20 mouse cellular contexts compared by ENCODE assay signal in genomic region chr11:71371871-71372270, GRCm38 (mm10).
DNase-seq lines count a peak whose midpoint lies in the region; ATAC-seq and TF ChIP-seq lines count a peak whose summit lies in the region.
"Had no signal": no experiment of that assay in that cellular context is flagged by ENCODE, and none has a peak within 500 bp of the region (broad histone marks: within the 10 kb centered on the region; RNA-seq: fewer than 3 reads in every experiment).

No protein-coding gene starts in this region.

- no peaks in the 10 kb centered on the region for H3K4me1 ChIP-seq in heart, embryonic 10.5 days
- no peaks in the 10 kb centered on the region for H3K4me1 ChIP-seq in heart, embryonic 11.5 days (ENCODE audit: control insufficient read depth, insufficient read depth, low read length)
- no peaks in the 10 kb centered on the region for H3K4me1 ChIP-seq in kidney, embryonic 15.5 days
- H3K4me1 ChIP-seq: embryonic facial prominence, embryonic 13.5 days; forebrain, embryonic 15.5 days; limb, embryonic 10.5 days; midbrain, embryonic 15.5 days; neural tube, embryonic 15.5 days had no signal

- in situ Hi-C loops in Patski (cut with MboI; ENCODE audit: low pct_unique_long_range_greater_than_20kb) = no loop called here

- H3K9ac ChIP-seq in heart, embryonic 11.5 days (ENCODE audit: low read depth, low read length) = no peak overlapping the region
- H3K9ac ChIP-seq in kidney, embryonic 15.5 days = no peak overlapping the region
- H3K9ac ChIP-seq: embryonic facial prominence, embryonic 13.5 days; forebrain, embryonic 15.5 days; liver, postnatal 0 days; midbrain, embryonic 15.5 days; neural tube, embryonic 15.5 days had no signal

- no peaks in the 10 kb centered on the region for H3K27me3 ChIP-seq in heart, embryonic 10.5 days (ENCODE audit: insufficient read depth, poor library complexity, severe bottlenecking)
- no peaks in the 10 kb centered on the region for H3K27me3 ChIP-seq in heart, embryonic 11.5 days (ENCODE audit: control insufficient read depth, insufficient read depth, low read length)
- H3K27me3 ChIP-seq in Patski = no peaks in the 10 kb centered on the region
- no peaks in the 10 kb centered on the region for H3K27me3 ChIP-seq in kidney, embryonic 15.5 days
- H3K27me3 ChIP-seq: embryonic facial prominence, embryonic 13.5 days; forebrain, embryonic 15.5 days; midbrain, embryonic 15.5 days; neural tube, embryonic 15.5 days had no signal

- H3K27ac ChIP-seq in heart, embryonic 10.5 days = no peak overlapping the region
- no peak overlapping the region for H3K27ac ChIP-seq in heart, embryonic 11.5 days (ENCODE audit: low read depth, low read length)
- H3K27ac ChIP-seq in kidney, embryonic 15.5 days = no peak overlapping the region
- H3K27ac ChIP-seq: embryonic facial prominence, embryonic 13.5 days; forebrain, embryonic 15.5 days; limb, embryonic 10.5 days; midbrain, embryonic 15.5 days; neural tube, embryonic 15.5 days had no signal

- no peak overlapping the region for H3K4me3 ChIP-seq in heart, embryonic 10.5 days
- no peak overlapping the region for H3K4me3 ChIP-seq in heart, embryonic 11.5 days (ENCODE audit: low read depth, low read length)
- no peak overlapping the region for H3K4me3 ChIP-seq in kidney, embryonic 15.5 days (replicated peaks)
- H3K4me3 ChIP-seq: embryonic facial prominence, embryonic 13.5 days; forebrain, embryonic 15.5 days; limb, embryonic 10.5 days; midbrain, embryonic 15.5 days; neural tube, embryonic 15.5 days had no signal

- no peak overlapping the region for H3K4me2 ChIP-seq in heart, embryonic 11.5 days
- no peak overlapping the region for H3K4me2 ChIP-seq in kidney, embryonic 15.5 days
- H3K4me2 ChIP-seq: embryonic facial prominence, embryonic 13.5 days; forebrain, embryonic 15.5 days; midbrain, embryonic 15.5 days; neural tube, embryonic 15.5 days had no signal

- DNase-seq in heart, embryonic 10.5 days (ENCODE audit: low spot score) = peak; percentile 71
- DNase-seq in lung, postnatal 10 days = peak; percentile 3
- no peak for DNase-seq in lung, postnatal 36 days
- no peak for DNase-seq in Patski (ENCODE audit: low read depth, low spot score)
- DNase-seq in brain, adult 2 months (ENCODE audit: low read depth, low spot score) = peak; percentile 51
- DNase-seq: cerebellum, adult 9-10 months; heart, postnatal 36 days; kidney, postnatal 10 days; liver, postnatal 0 days; right cerebral cortex, postnatal 25 days; thymus, postnatal 36 days had no signal

- TF ChIP-seq CTCF in Patski (IDR thresholded peaks at IDR 0.05) = peak; percentile 17

- 53% methylated on average over 5 of the region's 5 CpGs for WGBS in heart, embryonic 10.5 days
- WGBS in heart, embryonic 11.5 days (ENCODE audit: insufficient replicate concordance) = 44% methylated on average over 5 of the region's 5 CpGs
- WGBS in kidney, embryonic 15.5 days = 42% methylated on average over 5 of the region's 5 CpGs

- H3K9me3 ChIP-seq in heart, embryonic 10.5 days = no peaks in the 10 kb centered on the region
- H3K9me3 ChIP-seq in heart, embryonic 11.5 days (replicated peaks; ENCODE audit: control insufficient read depth, low read length) = no peaks in the 10 kb centered on the region
- no peaks in the 10 kb centered on the region for H3K9me3 ChIP-seq in kidney, embryonic 15.5 days (replicated peaks)
- H3K9me3 ChIP-seq: embryonic facial prominence, embryonic 13.5 days; forebrain, embryonic 15.5 days; limb, embryonic 10.5 days; midbrain, embryonic 15.5 days; neural tube, embryonic 15.5 days had no signal

- CTCF ChIA-PET in Patski (lab: Charles Lee) = no interaction called here

- no peaks in the 10 kb centered on the region for H3K36me3 ChIP-seq in heart, embryonic 10.5 days
- no peaks in the 10 kb centered on the region for H3K36me3 ChIP-seq in heart, embryonic 11.5 days (ENCODE audit: control insufficient read depth, insufficient read depth, low read length)
- H3K36me3 ChIP-seq in kidney, embryonic 15.5 days = no peaks in the 10 kb centered on the region
- H3K36me3 ChIP-seq: embryonic facial prominence, embryonic 13.5 days; forebrain, embryonic 15.5 days; limb, embryonic 10.5 days; midbrain, embryonic 15.5 days; neural tube, embryonic 15.5 days had no signal

- POLR2A ChIA-PET in Patski (lab: Charles Lee) = no interaction called here

- ATAC-seq in heart, embryonic 11.5 days (replicated peaks; ENCODE audit: insufficient number of reproducible peaks, low FRiP score, low TSS enrichment) = no peak
- ATAC-seq in Patski = no peak
- no peak for ATAC-seq in kidney, embryonic 15.5 days (replicated peaks; ENCODE audit: low FRiP score)
- ATAC-seq: forebrain, embryonic 15.5 days; hindbrain, embryonic 16.5 days; intestine, postnatal 0 days; liver, postnatal 0 days; midbrain, embryonic 15.5 days had no signal

Comparison
In these comparisons a context has a peak if more than half of its experiments do, and no peak if none do; other contexts are left out.
1. DNase-seq: peak in heart, embryonic 10.5 days (single experiment), lung, postnatal 10 days (single experiment) and brain, adult 2 months (single experiment); none in lung, postnatal 36 days (single experiment) and Patski (single experiment).